Mouse (Mus musculus): Measurements from ENCODE around the gene Mx1. TPM values are rescaled to one million over a fixed set of nuclear protein-coding genes. Genes with fewer than 3 reads are reported as not detected.

Mx1 gene
- polyA plus RNA-seq, 1 experiment from 2014 or later = 0.21 TPM

- Histone ChIP-seq H3K36me3 (no peaks in the 10 kb centered on the region), H3K4me3 (no peak overlapping the region), H3K4me2 (replicated peaks) (no peak overlapping the region), H3K9ac (no peak overlapping the region), H3K27ac (no peak overlapping the region), H3K9me3 (replicated peaks) (no peaks in the 10 kb centered on the region), H3K27me3 (no peaks in the 10 kb centered on the region), H3K4me1 (no peaks in the 10 kb centered on the region)
- 74% methylated on average over 2 of the region's 2 CpGs for WGBS
- no peak for ATAC-seq (ENCODE audit: low FRiP score)
Observed at GRCm38 (mm10) chr16:97478655-97479054, 15.9 kb upstream of the Mx1 start.

GRCm38 (mm10) chr16:97476524-97476923 lies 13.8 kb upstream of the Mx1 start:
- H3K4me3 ChIP-seq = no peak overlapping the region
- no peaks in the 10 kb centered on the region for H3K4me1 ChIP-seq
- no peak overlapping the region for H3K27ac ChIP-seq
- no peak overlapping the region for H3K9ac ChIP-seq
- 92% methylated on average over 1 of the region's 1 CpGs for WGBS
- no peaks in the 10 kb centered on the region for H3K9me3 ChIP-seq (replicated peaks)
- no peak overlapping the region for H3K4me2 ChIP-seq (replicated peaks)
- no peaks in the 10 kb centered on the region for H3K36me3 ChIP-seq
- ATAC-seq (ENCODE audit: low FRiP score) = no peak
- no peaks in the 10 kb centered on the region for H3K27me3 ChIP-seq

DNA sequence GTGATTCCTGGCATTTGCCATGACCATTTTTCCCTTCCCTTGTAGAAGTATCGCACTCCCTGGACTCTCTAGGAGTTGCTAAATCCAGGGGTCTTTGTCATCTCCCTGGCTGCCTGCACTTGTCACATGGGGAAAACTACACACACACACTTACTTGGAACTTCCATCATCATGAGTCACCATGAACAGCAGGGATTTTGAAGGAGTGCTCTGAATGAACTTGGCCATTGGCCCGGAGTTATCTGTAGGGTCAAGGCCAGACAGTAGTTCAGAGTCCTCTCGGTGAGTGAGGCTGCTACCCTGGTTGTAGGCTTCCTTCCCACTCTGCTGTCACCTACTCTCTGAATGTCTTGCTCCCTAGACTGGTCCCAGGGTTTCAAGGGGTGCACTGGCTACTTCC lies 12.9 kb upstream of the Mx1 start:
- no peaks in the 10 kb centered on the region for H3K4me1 ChIP-seq
- WGBS = 91% methylated on average over 3 of the region's 3 CpGs

GRCm38 (mm10) chr16:97474671-97475070 lies 12.0 kb upstream of the Mx1 start:
- Histone ChIP-seq H3K36me3 (no peaks in the 10 kb centered on the region), H3K4me3 (no peak overlapping the region), H3K9me3 (replicated peaks) (no peaks in the 10 kb centered on the region), H3K27ac (no peak overlapping the region), H3K9ac (no peak overlapping the region), H3K4me2 (replicated peaks) (no peak overlapping the region), H3K27me3 (no peaks in the 10 kb centered on the region), H3K4me1 (no peaks in the 10 kb centered on the region)
- 75% methylated on average over 2 of the region's 2 CpGs for WGBS
- no peak for ATAC-seq (ENCODE audit: low FRiP score)

More for the DNA sequence above, 12.9 kb upstream of the Mx1 start:
- H3K36me3 ChIP-seq = no peaks in the 10 kb centered on the region
- H3K9me3 ChIP-seq (replicated peaks) = no peaks in the 10 kb centered on the region
- no peak for ATAC-seq (ENCODE audit: low FRiP score)
- no peaks in the 10 kb centered on the region for H3K27me3 ChIP-seq
- H3K9ac ChIP-seq = no peak overlapping the region
- H3K4me3 ChIP-seq = no peak overlapping the region
- H3K27ac ChIP-seq = no peak overlapping the region
- H3K4me2 ChIP-seq (replicated peaks) = no peak overlapping the region

- H3K36me3 ChIP-seq = no peaks in the 10 kb centered on the region
- no peaks in the 10 kb centered on the region for H3K4me1 ChIP-seq
- H3K9ac ChIP-seq = no peak overlapping the region
- no peak overlapping the region for H3K4me2 ChIP-seq (replicated peaks)
- no peak for ATAC-seq (ENCODE audit: low FRiP score)
- H3K9me3 ChIP-seq (replicated peaks) = no peaks in the 10 kb centered on the region
- H3K27ac ChIP-seq = no peak overlapping the region
- 83% methylated on average over 4 of the region's 4 CpGs for WGBS
- no peaks in the 10 kb centered on the region for H3K27me3 ChIP-seq
- H3K4me3 ChIP-seq = no peak overlapping the region
Observed at GRCm38 (mm10) chr16:97467993-97468791, 5.5 kb upstream of the Mx1 start.

DNA sequence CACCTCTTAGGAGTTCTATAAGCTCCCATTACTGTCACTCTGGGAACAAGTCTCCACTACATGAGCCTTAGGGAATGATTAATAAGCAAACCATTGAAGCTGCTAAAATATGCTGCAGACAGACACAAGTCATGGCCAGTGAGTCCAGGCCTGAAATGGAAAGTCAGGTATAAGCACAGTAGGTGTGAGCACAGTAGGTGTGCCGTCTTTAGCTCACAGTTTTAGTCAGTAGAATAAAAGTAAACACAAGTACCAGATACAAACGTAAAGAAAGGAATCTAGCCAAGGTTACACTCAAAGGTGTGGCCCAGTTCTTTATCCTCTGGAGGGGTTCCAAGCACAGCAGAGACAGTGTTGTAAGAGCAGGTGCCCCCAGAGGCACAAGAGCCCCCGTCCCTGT lies 4.8 kb upstream of the Mx1 start:
- H3K36me3 ChIP-seq = no peaks in the 10 kb centered on the region
- no peak overlapping the region for H3K27ac ChIP-seq
- H3K4me2 ChIP-seq (replicated peaks) = no peak overlapping the region
- peaks cover 3% of the 10 kb centered on the region; the same call in 1 of the 2 replicates for H3K4me1 ChIP-seq
- no peaks in the 10 kb centered on the region for H3K27me3 ChIP-seq
- no peak overlapping the region for H3K4me3 ChIP-seq
- no peak for ATAC-seq (ENCODE audit: low FRiP score)
- H3K9me3 ChIP-seq (replicated peaks) = no peaks in the 10 kb centered on the region
- no peak overlapping the region for H3K9ac ChIP-seq
- 87% methylated on average over 3 of the region's 3 CpGs for WGBS

GRCm38 (mm10) chr16:97466182-97466957 lies 3.7 kb upstream of the Mx1 start:
- H3K4me1 ChIP-seq = peaks cover 3% of the 10 kb centered on the region; the same call in 1 of the 2 replicates
- no peaks in the 10 kb centered on the region for H3K36me3 ChIP-seq
- no peaks in the 10 kb centered on the region for H3K27me3 ChIP-seq
- 53% methylated on average over 4 of the region's 4 CpGs for WGBS
- no peak overlapping the region for H3K4me2 ChIP-seq (replicated peaks)
- no peaks in the 10 kb centered on the region for H3K9me3 ChIP-seq (replicated peaks)
- H3K27ac ChIP-seq = no peak overlapping the region
- ATAC-seq (ENCODE audit: low FRiP score) = no peak
- H3K4me3 ChIP-seq = no peak overlapping the region
- H3K9ac ChIP-seq = no peak overlapping the region

DNA sequence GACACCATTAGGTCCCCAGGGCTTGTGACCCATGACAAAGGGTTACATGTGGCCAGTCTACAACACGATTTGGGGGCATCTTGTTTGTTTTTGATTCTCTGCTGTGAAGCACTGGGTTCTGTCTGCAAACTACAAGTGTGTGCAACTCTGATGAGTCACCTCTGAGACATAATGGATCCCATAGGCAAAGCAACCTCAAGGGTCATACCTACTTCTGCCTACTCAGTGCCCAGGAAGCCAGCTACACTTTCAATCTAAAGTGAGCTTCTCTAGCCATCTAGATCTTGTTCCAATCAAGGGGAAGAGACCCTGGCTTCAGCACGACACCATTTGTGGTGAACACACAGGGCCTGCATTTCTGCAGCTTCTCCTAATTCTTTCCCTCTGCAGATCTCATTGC lies 1.4 kb downstream of the Mx1 start:
- Histone ChIP-seq H3K9me3 (replicated peaks) (no peaks in the 10 kb centered on the region), H3K36me3 (no peaks in the 10 kb centered on the region), H3K9ac (no peak overlapping the region), H3K27me3 (no peaks in the 10 kb centered on the region), H3K4me1 (peaks cover 3% of the 10 kb centered on the region; the same call in 1 of the 2 replicates), H3K4me3 (no peak overlapping the region), H3K27ac (no peak overlapping the region), H3K4me2 (replicated peaks) (no peak overlapping the region)
- no peak for ATAC-seq (ENCODE audit: low FRiP score)
- 78% methylated on average over 2 of the region's 2 CpGs for WGBS

DNA sequence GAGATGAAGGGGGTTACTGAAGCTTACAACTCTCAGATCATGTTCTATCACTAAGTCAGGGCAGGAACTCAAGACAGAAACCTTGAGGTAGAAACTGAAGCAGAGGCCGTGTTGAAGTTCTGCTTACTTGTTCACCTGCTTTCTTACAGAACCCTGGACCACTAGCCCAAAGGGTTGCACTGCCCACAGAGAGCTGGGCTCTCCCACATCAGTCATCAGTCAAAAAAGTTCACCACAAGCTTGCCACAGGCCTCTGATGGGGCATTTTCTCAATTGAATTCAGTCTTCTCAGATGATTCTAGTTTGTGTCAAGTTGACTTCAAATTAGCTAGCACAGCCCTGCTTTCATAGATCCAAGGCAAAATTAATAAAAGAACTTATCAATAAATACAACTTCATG lies 2.9 kb downstream of the Mx1 start:
- no peak overlapping the region for H3K4me3 ChIP-seq
- no peak overlapping the region for H3K9ac ChIP-seq
- H3K27me3 ChIP-seq = no peaks in the 10 kb centered on the region
- peaks cover 3% of the 10 kb centered on the region; the same call in 1 of the 2 replicates for H3K4me1 ChIP-seq
- 80% methylated on average over 1 of the region's 1 CpGs for WGBS
- H3K36me3 ChIP-seq = no peaks in the 10 kb centered on the region
- ATAC-seq (ENCODE audit: low FRiP score) = no peak
- H3K9me3 ChIP-seq (replicated peaks) = no peaks in the 10 kb centered on the region
- no peak overlapping the region for H3K4me2 ChIP-seq (replicated peaks)
- H3K27ac ChIP-seq = no peak overlapping the region

- H3K4me3 ChIP-seq = no peak overlapping the region
- no peaks in the 10 kb centered on the region for H3K27me3 ChIP-seq
- H3K36me3 ChIP-seq = no peaks in the 10 kb centered on the region
- H3K4me2 ChIP-seq (replicated peaks) = no peak overlapping the region
- H3K4me1 ChIP-seq = no peaks in the 10 kb centered on the region
- no peak overlapping the region for H3K27ac ChIP-seq
- ATAC-seq (ENCODE audit: low FRiP score) = no peak
- H3K9ac ChIP-seq = no peak overlapping the region
- no peaks in the 10 kb centered on the region for H3K9me3 ChIP-seq (replicated peaks)
Observed at GRCm38 (mm10) chr16:97447386-97447785, 15.3 kb downstream of the Mx1 start.

DNA sequence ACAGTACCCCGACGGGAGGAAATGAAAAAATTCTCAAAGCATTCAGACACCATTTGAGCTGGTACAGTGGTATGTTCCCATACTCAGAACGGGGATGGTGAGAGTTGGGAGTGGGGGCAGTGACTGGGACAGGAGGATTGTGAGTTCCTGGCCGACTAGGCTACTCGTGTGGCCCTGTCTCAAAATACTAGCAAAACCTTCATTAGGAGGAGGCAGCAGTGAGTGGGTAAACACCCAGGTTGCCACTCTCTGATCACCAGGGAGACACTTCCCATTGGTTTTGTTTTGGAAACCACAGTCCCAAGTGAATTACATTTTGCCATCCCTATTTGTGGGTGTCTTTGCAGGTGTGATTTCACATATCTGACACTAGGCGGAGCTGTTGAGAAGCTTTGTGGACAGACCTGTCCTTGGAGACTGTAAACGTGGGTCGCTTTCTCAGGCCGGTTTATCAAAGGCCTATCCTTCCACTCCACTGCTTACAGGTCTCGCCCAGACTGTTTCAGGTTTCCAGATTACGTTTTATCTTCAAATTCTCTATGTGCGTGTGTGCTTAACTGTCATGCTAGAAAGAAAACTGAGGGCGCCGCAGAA lies 18.9 kb downstream of the Mx1 start:
- Histone ChIP-seq H3K4me3 (no peak overlapping the region), H3K27me3 (no peaks in the 10 kb centered on the region), H3K9me3 (replicated peaks) (no peaks in the 10 kb centered on the region), H3K4me1 (no peaks in the 10 kb centered on the region), H3K4me2 (replicated peaks) (no peak overlapping the region), H3K36me3 (no peaks in the 10 kb centered on the region), H3K9ac (no peak overlapping the region), H3K27ac (no peak overlapping the region)
- 56% methylated on average over 14 of the region's 14 CpGs for WGBS
- ATAC-seq (ENCODE audit: low FRiP score) = no peak

DNA sequence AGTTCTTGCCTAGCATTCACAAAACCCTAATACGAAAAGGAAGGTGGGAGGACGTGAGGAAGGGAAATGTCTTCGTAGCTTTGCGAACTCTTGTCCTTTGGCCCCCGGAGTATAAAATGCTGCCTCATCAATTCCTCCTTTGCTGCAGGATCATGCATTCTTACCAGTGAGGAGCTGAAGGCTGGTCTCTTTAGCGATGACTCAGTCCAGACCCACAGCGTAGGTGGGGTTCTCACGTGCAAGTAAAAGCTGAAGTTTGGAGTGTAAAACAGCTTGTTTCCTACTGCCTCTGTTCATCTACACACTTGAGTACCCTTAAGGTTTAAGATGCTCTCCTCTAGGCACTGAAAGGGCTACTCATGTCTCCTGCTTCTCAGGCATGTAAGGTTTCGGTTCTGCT lies 20.7 kb downstream of the Mx1 start:
- Histone ChIP-seq H3K9ac (no peak overlapping the region), H3K27ac (no peak overlapping the region), H3K27me3 (no peaks in the 10 kb centered on the region), H3K4me1 (no peaks in the 10 kb centered on the region), H3K9me3 (replicated peaks) (no peaks in the 10 kb centered on the region), H3K4me2 (replicated peaks) (no peak overlapping the region), H3K4me3 (no peak overlapping the region), H3K36me3 (no peaks in the 10 kb centered on the region)
- ATAC-seq (ENCODE audit: low FRiP score) = no peak
- 88% methylated on average over 9 of the region's 9 CpGs for WGBS

All from hindbrain, embryonic 12.5 days (tissue).